Mouse (Mus musculus): ENCODE data around the gene E030030I06Rik. TPM values are rescaled to one million over a fixed set of nuclear protein-coding genes. Genes with fewer than 3 reads are reported as not detected.

E030030I06Rik gene
- total RNA-seq, 2 experiments from 2014 or later: 0.92 TPM; not detected in 1

Other genes starting within 250 kb of the E030030I06Rik start
- gene 4930444G20Rik, start 81.2 kb downstream of the E030030I06Rik start, total RNA-seq (2021): not detected
- gene Raet1e, start 9.3 kb upstream of the E030030I06Rik start, total RNA-seq (2021): not detected
- gene H60b, start 9.3 kb upstream of the E030030I06Rik start, total RNA-seq (2021): not detected
- gene Raet1d, start 211.3 kb upstream of the E030030I06Rik start, total RNA-seq (2021): not detected

All from left cerebral cortex, postnatal 25 days (tissue).